In genomic region chr19:57612179-57612472, GRCm38 (mm10) we compare ENCODE assay signal across 8 mouse cellular contexts. TPM values are rescaled to one million over a fixed set of nuclear protein-coding genes. Genes with fewer than 3 reads are reported as not detected.
DNase-seq lines count a peak whose midpoint lies in the region; ATAC-seq and TF ChIP-seq lines count a peak whose summit lies in the region.

No protein-coding gene starts in this region.

- peak overlapping the region; percentile 99 for H3K4me2 ChIP-seq in forebrain, postnatal 0 days (ENCODE audit: low read depth)
- peak overlapping the region; percentile 83 for H3K4me2 ChIP-seq in liver, embryonic 14.5 days (ENCODE audit: low read depth)

- 0 out of 2 replicates have a peak, but pooled peaks cover under 1% of the 10 kb centered on the region for H3K79me2 ChIP-seq in heart, adult 2 months (replicated peaks; ENCODE audit: control insufficient read depth, insufficient read depth, low read length)

- intact Hi-C loops in heart, adult 2 months (cut with DNase I) = loop anchor here (5.0 to 10.0 kb wide), 2 partner anchors 207 to 250 kb away; partner anchors contain the start of gene Fam160b1
- intact Hi-C loops in heart, postnatal 14 days (cut with DNase I) = loop anchor here (10.0 kb wide), 2 partner anchors 127 to 207 kb away; no protein-coding TSS in a partner anchor

- 15% methylated on average over 2 of the region's 2 CpGs for WGBS in heart, adult 2 months
- WGBS in forebrain, postnatal 0 days = 8% methylated on average over 2 of the region's 2 CpGs
- WGBS in liver, embryonic 14.5 days (ENCODE audit: insufficient replicate concordance) = 12% methylated on average over 2 of the region's 2 CpGs

- peaks cover 2% of the 10 kb centered on the region; the same call in 1 of the 2 replicates for H3K4me1 ChIP-seq in heart, adult 2 months (ENCODE audit: control insufficient read depth, insufficient read depth, low read length)
- H3K4me1 ChIP-seq in ES-Bruce4 (ENCODE audit: control insufficient read depth, insufficient read depth, low read length) = peaks cover 2% of the 10 kb centered on the region
- peaks cover 3% of the 10 kb centered on the region; the same call in 1 of the 2 replicates for H3K4me1 ChIP-seq in forebrain, postnatal 0 days (ENCODE audit: insufficient read depth)
- H3K4me1 ChIP-seq in liver, embryonic 14.5 days (replicated peaks; ENCODE audit: control insufficient read depth in 2 of 2, insufficient read depth in 2 of 2, low read length in 1 of 2) = no peaks in the 10 kb centered on the region; a peak in 1 of 4 replicates

- peak overlapping the region; percentile 95 for H3K4me3 ChIP-seq in heart, adult 2 months
- H3K4me3 ChIP-seq in ES-Bruce4 (ENCODE audit: low read depth, low read length) = peak overlapping the region; percentile 88
- H3K4me3 ChIP-seq in forebrain, postnatal 0 days (ENCODE audit: low read depth, low read length) = peak overlapping the region; percentile 95
- peak overlapping the region; percentile 21 to 71; a peak in 3 of 4 replicates for H3K4me3 ChIP-seq in liver, embryonic 14.5 days (ENCODE audit: insufficient read depth in 1 of 2, low read depth in 2 of 2, low read length in 2 of 2)

- no peaks in the 10 kb centered on the region for H3K27me3 ChIP-seq in heart, adult 2 months (ENCODE audit: control insufficient read depth, insufficient read depth, low read length)
- peaks cover 2% of the 10 kb centered on the region; the same call in 1 of the 2 replicates for H3K27me3 ChIP-seq in ES-Bruce4 (ENCODE audit: control insufficient read depth, insufficient read depth, low read length, poor library complexity, severe bottlenecking)
- no peaks in the 10 kb centered on the region for H3K27me3 ChIP-seq in forebrain, postnatal 0 days (ENCODE audit: insufficient read depth, low read length)
- H3K27me3 ChIP-seq in liver, embryonic 14.5 days (ENCODE audit: control insufficient read depth, insufficient read depth, low read length) = no peaks in the 10 kb centered on the region; the same call in none of the 2 replicates

- peak overlapping the region; percentile 99; the same call in 1 of the 2 replicates for H3K27ac ChIP-seq in heart, adult 2 months
- H3K27ac ChIP-seq in ES-Bruce4 (ENCODE audit: insufficient read depth, low read length) = no peak overlapping the region
- H3K27ac ChIP-seq in forebrain, postnatal 0 days (ENCODE audit: low read depth, low read length) = no peak overlapping the region
- H3K27ac ChIP-seq in liver, embryonic 14.5 days = no peak overlapping the region

- TF ChIP-seq EP300 in heart, adult 2 months (IDR thresholded peaks at IDR 0.05; ENCODE audit: insufficient read depth, low read depth, low read length) = no peak
- TF ChIP-seq EP300 in ES-Bruce4 (IDR thresholded peaks at IDR 0.05; ENCODE audit: insufficient read depth, low read depth, low read length) = no peak
- TF ChIP-seq EP300 in liver, embryonic 14.5 days (IDR thresholded peaks at IDR 0.05; ENCODE audit: low read depth) = no peak

- no peaks in the 10 kb centered on the region; the same call in 1 of the 2 replicates for H3K36me3 ChIP-seq in heart, adult 2 months (ENCODE audit: control insufficient read depth, insufficient read depth, low read length)
- no peaks in the 10 kb centered on the region for H3K36me3 ChIP-seq in ES-Bruce4 (ENCODE audit: control insufficient read depth, insufficient read depth, low read length, poor library complexity, severe bottlenecking)
- H3K36me3 ChIP-seq in forebrain, postnatal 0 days (ENCODE audit: insufficient read depth) = no peaks in the 10 kb centered on the region
- no peaks in the 10 kb centered on the region for H3K36me3 ChIP-seq in liver, embryonic 14.5 days (replicated peaks; ENCODE audit: control insufficient read depth, insufficient read depth, low read depth)

- H3K9ac ChIP-seq in heart, adult 2 months (ENCODE audit: low read depth, low read length) = peak overlapping the region; percentile 1
- H3K9ac ChIP-seq in ES-Bruce4 (ENCODE audit: low read depth, poor library complexity, severe bottlenecking) = peak overlapping the region; percentile 97
- H3K9ac ChIP-seq in forebrain, postnatal 0 days = peak overlapping the region; percentile 91
- no peak overlapping the region; the same call in 1 of the 2 replicates for H3K9ac ChIP-seq in liver, embryonic 14.5 days (replicated peaks)

- H3K9me3 ChIP-seq in ES-Bruce4 (replicated peaks; ENCODE audit: control insufficient read depth, insufficient read depth, low read length, poor library complexity, severe bottlenecking) = no peaks in the 10 kb centered on the region
- no peaks in the 10 kb centered on the region for H3K9me3 ChIP-seq in forebrain, postnatal 0 days (ENCODE audit: low read length)
- H3K9me3 ChIP-seq in liver, embryonic 14.5 days (ENCODE audit: control insufficient read depth, low read length) = no peaks in the 10 kb centered on the region

- no peak for ATAC-seq in forebrain, postnatal 0 days
- no peak for ATAC-seq in liver, embryonic 14.5 days (ENCODE audit: insufficient read depth)

- DNase-seq in heart, adult 2 months = no peak
- no peak for DNase-seq in heart, postnatal 14 days
- no peak for DNase-seq in forebrain, postnatal 0 days
- peak in 1 of 3 experiments; percentile 20 for DNase-seq in liver, embryonic 14.5 days (ENCODE audit: low read depth in 3 of 3, low spot score in 3 of 3)
- no peak for DNase-seq in frontal cortex, postnatal 10 days (ENCODE audit: low spot score in 2 of 2)
- no peak for DNase-seq in thymus, postnatal 10 days (ENCODE audit: low spot score in 2 of 2)
- no peak for DNase-seq in spleen, postnatal 4 days (ENCODE audit: low spot score in 2 of 2)

- no peak for TF ChIP-seq POLR2A in heart, adult 2 months (IDR thresholded peaks at IDR 0.05; ENCODE audit: insufficient read depth, low read depth, low read length)
- no peak for TF ChIP-seq POLR2A in ES-Bruce4 (IDR thresholded peaks at IDR 0.05; ENCODE audit: insufficient read depth, low read length)

- no peak for TF ChIP-seq CTCF in heart, adult 2 months (IDR thresholded peaks at IDR 0.05)
- TF ChIP-seq CTCF in ES-Bruce4 (IDR thresholded peaks at IDR 0.05; ENCODE audit: low read depth, low read length) = no peak
- no peak for TF ChIP-seq CTCF in forebrain, postnatal 0 days (IDR thresholded peaks at IDR 0.05; ENCODE audit: low read depth)
- TF ChIP-seq CTCF in liver, embryonic 14.5 days (IDR thresholded peaks at IDR 0.05; ENCODE audit: low read depth) = no peak

RNA-seq across cellular contexts. Expression of gene Atrnl1, which starts 1.3 kb away (rescaled TPM):
- 10 to 100 TPM; 13.4 to 14.2 TPM for total RNA-seq in heart, adult 2 months (2021)
- 6.3 and 10.0 TPM in 2 replicates for polyA plus RNA-seq in heart, adult 2 months (2012; rRNA removed)
- 10 to 100 TPM; 19.2 to 21.5 TPM for total RNA-seq in heart, postnatal 14 days (2021)
- 10.9 and 12.3 TPM in 2 replicates for polyA plus RNA-seq in ES-Bruce4 (2011; ENCODE audit: insufficient read depth, insufficient read length, low read depth, missing spikeins)
- 56.7 and 59.9 TPM in 2 replicates for total RNA-seq in forebrain, postnatal 0 days (2014; rRNA removed)
- 4.5 and 4.8 TPM in 2 replicates for polyA plus RNA-seq in forebrain, postnatal 0 days (2015; fragmentation: Nextera tagmentation; extraction: Ambion mirVana)
- polyA plus RNA-seq in liver, embryonic 14.5 days (2012; rRNA removed) = 0.93 and 1.3 TPM in 2 replicates
- polyA plus RNA-seq in liver, embryonic 14.5 days (2014; fragmentation: Nextera tagmentation; extraction: Ambion mirVana) = 0.46 and 0.57 TPM in 2 replicates
